Mouse (Mus musculus): ENCODE data around the gene Efhd1.

Efhd1 gene

DNA sequence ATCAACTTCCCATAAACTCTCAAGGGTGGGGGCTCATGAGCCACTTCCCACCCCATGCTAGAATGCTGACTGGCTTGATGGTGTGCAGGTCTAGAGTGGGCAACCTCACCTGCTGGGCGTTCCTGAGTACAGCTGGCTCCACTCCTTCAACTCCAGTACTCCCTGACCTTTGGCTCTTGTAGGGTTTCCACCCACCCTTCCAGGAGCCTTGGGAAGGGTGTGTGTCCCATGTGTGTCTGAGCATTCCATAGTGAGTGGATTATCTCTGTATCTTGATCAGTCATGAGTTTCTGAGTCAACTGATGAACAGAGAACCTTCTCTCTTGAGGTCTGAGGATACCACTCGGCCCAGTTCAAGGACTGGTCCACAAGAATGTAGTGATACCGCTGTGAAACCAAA lies 44.8 kb downstream of the Efhd1 start:
- DNase-seq (ENCODE audit: low read depth, low spot score) = no peak

DNA sequence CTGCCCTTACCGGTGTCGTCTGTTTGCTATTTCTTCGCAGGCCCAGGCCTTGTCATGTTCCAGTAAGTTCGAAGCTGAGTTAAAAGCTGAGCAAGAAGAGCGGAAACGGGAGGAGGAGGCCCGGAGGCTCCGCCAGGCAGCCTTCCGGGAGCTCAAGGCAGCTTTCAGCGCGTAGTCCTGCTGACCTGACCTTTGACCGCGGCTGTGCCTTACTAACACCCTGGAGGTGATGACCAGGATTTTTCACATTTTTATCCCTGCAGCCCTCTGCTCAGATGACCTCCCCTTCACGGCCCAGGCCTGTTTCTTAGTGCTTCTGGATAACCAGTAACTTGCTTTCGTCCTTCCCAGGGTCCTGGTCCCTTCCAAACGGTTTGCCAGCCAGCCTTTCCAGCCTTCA lies 45.5 kb downstream of the Efhd1 start:
- no peak for DNase-seq (ENCODE audit: low read depth, low spot score)

DNA sequence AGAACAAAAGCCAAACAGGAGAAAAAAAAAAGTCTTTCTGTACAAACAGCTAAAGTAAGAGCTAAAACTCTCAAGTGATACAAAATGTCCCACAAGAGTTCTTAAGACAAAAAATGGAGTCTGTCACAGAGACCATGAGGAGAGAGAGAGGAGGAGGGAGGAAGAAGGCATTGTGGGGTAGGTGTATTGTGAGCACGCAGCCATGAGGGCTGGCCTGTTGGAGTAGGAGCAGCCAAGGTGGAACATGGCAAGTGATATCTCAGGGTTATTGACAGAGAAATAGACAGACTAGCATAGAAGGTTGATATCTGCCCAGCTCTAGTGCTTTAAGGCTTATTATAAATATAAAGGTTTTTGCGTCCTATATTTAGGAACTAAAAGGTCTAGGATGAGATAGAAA lies 48.5 kb downstream of the Efhd1 start:
- DNase-seq (ENCODE audit: low read depth, low spot score) = no peak

DNA sequence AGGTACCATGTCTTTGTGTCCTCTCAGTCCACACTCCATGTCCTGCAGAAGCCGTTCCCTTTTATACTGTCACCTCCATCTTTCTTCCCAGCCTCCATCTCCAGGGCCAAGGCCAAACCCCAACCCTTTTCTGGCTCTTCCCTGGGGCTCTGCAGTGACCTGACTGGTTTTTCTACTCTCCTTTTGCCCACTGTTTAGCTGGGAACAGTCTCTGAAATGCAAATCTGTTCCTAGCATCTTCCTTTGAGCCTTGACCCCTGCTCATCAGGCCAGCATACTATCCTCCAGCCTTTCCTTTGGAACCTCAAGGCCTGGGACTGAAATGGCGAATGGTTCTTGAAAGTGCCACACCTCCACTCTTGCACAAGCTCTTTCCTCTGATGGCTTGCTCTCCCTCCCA lies 49.0 kb downstream of the Efhd1 start:
- no peak for DNase-seq (ENCODE audit: low read depth, low spot score)

DNA sequence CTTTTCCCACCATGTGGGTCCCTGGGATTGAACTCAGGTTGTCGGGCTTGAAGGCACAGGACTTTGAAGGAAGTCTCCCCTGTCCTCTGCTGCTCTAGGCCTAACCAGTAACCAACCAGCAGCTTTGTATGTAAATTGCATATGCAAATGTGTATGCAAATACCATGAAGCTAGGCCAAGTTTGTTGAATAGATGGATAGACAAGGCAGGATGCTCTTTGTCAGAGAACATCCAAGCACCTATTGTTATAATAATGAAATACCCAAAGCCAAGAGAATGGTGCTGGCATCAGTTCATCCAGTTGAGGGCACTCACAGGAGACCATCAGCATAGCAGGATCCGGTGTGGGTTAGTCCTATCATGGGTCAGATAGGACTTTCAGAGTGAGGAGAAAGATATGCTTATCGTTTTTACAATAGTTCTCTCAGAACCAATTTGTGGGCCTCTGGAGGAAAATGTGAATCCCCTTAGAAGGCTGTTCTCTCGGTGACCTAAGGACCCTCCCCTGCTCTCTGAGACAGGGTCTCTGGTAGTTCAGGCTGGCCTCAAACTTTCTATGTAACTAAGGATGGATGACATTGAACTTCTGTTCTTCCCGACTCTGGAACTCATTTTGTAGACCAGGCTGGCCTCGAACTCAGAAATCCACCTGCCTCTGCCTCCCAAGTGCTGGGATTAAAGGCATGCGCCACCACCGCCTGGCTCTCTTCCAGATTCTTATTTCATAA lies 49.8 kb downstream of the Efhd1 start:
- DNase-seq (ENCODE audit: low read depth, low spot score) = no peak

DNA sequence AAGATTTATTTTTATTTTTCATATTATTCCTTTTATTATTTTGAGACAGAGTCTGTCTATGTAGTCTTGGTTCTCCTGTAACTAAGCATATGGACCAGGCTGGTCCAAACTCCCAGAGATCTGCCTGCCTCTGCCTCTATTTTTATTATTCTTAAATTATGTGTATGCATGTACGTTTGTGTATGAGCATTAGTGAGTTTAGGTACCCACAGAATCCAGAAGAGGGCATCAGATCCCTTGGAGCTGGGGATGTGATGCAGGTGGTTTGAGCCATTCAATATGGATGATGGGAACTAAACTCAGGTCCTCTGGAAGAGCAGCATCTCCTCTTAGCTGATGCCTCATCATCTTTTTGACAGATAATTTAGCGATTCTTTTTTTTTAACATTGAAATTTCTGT lies 51.3 kb downstream of the Efhd1 start:
- no peak for DNase-seq (ENCODE audit: low read depth, low spot score)

DNA sequence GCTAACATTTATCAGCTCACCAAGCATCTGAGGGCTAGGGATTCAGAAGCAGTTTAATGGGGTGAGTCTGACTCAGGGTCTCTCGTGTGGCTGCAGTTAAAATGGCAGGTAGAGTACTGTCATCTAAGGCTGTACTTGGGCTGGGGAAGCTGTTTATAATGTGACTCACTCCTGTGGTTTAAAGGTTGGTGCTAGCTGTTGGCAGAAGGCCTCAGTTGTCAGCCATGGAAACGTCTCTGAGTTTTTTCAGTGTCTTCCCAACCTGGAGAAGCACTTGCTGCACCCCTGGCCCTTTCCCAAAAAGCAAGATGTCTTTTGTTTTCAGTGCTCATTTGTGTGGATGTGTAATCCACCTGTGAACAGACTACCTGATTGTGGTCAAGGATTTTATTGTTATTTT lies 51.7 kb downstream of the Efhd1 start:
- peak; percentile 90 for DNase-seq (ENCODE audit: low read depth, low spot score)

DNA sequence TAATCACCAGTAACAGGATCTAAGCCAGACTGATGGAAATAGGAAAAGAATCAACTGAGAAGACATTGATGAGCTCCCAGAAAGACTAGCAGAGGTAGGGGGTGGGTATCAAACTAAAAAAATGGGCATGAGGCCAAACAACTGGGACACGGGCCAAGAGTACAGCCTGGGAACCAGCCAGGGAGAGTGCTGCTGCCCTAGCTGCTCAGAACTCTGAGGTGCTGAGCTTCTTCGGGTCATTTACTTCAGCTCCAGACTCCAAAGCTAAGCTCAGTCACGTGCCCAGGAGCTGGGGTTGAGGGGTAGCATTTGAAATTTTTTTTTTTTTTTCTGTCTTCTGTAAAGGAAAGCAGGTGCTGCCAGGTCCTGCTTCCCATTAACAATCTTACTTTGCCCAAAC lies 52.5 kb downstream of the Efhd1 start:
- peak; percentile 43 for DNase-seq (ENCODE audit: low read depth, low spot score)

DNA sequence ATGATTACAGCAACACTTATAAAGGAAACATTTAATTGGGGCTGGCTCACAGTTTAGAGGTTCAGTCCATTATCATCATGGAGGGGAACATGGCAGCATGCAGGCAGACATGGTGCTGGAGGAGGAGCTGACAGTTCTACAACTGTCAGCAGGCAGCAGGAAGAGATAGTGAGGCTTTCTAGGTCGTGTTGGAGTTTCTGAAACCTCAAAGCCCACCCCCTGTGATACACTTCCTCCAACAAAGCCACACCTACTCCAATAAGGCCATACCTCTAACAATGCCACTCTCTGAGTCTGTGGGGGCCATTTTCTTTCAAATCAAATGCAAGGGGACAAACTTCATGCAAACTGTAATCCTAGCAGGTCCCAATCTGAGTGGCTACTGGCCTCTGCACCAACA lies 56.9 kb downstream of the Efhd1 start:
- DNase-seq (ENCODE audit: low read depth, low spot score) = no peak

DNA sequence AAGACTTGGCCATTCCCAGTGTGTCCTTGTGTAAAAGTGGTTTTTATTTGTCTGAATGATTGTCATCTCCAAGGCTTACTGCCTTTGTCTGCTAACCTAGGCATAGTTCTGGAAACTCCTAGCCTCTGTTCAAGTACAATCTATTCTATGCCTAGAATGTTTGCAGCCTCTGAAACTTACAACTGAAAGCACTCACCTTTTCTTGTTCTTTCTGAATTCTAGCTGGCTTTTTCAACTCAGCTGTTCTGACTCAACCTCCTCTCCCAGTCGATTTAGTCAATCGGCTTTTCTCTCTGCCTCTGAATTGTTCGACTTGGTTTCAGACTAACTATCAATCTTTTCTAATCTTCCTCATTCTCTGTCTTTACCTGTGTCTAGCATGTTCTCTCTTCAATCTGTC lies 58.6 kb downstream of the Efhd1 start:
- DNase-seq (ENCODE audit: low read depth, low spot score) = no peak

DNA sequence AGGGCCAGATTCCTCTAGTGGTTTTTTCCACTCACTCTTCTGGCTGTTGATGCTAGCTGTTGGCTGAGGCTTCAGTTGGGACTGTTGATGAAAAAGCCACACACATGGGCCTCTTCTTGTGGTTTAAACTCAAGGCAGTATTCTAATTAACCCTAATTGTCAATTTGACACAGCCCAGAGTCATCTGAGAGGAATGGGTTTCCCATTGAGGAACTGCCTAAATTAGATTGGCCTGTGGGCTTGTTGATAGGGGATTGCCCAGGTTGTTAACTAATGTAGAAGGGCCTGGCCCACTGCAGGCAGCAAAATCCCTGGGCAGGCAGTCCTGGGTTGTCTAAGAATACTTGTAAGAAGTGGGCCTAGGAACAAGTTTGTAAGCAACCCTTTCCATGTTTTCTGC lies 60.5 kb downstream of the Efhd1 start:
- no peak for DNase-seq (ENCODE audit: low read depth, low spot score)

DNA sequence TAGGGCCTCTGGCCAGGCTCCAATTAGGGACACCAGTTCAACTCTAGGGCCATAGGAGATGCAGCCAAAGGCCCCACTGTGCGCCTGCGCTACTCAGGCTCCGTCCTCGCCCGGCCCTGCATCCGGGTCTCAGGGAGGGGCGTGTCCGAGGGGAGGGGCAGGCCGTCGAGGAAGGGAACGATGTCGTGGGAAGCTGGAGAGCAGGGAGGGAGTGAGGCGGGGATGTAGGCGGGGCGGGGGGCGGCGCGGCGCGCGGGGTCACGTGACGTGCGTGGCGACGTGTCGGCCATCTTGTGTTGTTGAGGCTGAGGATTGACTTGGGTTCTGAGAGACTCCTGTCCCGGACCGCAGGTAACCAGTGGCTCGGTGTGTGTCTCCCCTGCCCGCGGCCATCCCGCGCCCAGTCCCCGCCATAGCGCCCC lies 62.6 kb downstream of the Efhd1 start, which contains the start of gene Gigyf2:
Gene Gigyf2, plus strand, starts transcription at position 257 of the 422 bp plus-strand sequence.
- DNase-seq (ENCODE audit: low read depth, low spot score) = peak; percentile 97

DNA sequence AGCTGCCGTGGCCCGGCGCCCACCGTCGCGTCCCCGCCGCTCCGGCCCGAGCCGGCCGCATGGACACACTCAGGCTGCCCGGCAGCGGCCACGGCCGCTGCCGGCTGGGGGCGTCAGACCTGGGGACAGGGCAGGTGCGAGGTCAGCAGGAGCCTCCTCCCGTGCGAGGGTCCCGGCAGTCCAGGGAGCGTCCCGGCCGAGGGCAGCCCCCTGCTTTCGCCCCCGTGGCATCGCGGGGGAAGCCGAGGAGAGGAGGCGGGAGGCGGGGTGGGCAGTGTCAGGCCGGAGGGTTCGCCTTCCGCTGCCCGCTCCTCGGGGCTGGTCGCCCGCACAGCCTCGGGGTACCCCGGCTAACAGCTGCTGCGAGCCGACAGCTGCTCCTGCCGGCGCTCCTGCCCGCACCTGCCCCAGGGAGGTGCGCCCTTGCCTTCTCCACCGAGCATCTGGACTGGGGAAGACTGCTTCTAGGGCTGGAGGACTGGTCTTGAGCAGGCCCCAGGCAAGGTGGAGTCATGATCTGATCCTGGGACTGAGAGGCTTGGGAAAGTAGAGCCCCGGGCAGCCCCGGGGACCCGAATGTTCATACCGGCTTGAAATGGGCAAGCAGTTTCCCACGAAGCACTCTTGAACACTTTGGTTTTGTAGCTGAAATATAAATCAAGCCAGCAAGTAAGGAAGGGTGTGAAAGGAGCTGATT lies 63.1 kb downstream of the Efhd1 start:
- DNase-seq (ENCODE audit: low read depth, low spot score) = peak; percentile 52

DNA sequence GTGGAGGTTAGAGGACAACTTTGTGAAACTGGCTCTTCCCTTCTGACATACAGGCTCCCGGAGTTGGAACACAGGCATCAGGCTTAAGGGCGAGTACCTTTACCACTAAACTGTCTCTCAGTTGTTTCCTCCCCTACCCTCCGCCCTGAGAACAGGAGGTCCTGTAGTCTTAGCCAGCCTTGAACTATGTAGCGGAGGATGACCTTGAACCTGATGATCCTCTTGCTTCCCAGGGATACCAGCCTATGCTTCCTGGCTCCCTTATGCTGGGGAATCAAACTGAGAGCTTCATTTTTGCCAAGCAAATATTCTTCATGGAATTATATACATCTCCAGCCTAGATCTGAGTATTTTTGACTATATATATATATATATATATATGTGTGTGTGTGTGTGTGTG lies 67.6 kb downstream of the Efhd1 start:
- no peak for DNase-seq (ENCODE audit: low read depth, low spot score)

DNA sequence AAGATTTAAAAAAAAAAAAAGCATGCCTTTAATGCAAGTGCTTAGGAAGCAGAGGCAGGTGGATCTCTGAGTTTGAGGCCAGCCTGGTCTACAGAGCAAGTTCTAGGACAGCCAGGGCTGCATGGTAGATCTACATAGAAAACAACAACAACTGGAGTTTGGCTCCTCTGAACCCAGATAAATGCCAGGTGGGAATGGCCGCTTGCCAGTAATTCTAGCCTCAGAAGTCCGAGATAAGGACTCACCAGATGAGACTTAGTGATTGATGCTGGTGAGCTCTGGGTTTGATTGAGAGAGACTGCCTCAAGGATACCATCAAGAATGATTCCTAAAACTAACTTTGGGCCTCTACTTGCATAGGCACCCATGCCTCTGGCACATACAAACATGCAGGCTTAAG lies 86.4 kb downstream of the Efhd1 start:
- no peak for DNase-seq (ENCODE audit: low read depth, low spot score)

DNA sequence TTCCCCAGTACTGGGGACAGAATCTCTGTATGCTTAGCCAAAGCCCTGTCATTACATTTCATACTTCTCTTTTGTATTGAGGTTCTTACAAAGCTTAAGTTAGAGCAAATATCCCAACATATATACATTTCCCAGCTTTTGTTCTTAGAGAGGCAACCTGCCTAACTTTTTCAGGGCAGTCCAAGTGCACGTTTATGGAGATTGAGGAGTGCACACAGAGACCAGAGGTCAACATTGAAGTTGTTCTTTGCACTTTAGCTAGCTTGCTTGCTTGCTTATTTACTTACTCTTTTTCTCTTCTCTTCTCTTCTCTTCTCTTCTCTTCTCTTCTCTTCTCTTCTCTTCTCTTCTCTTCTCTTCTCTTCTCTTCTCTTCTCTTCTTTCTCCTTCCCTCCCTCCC lies 96.1 kb downstream of the Efhd1 start:
- no peak for DNase-seq (ENCODE audit: low read depth, low spot score)

Data from 3T3-L1 (cell line).